Mouse (Mus musculus) heart, embryonic 10.5 days (tissue): Measurements from ENCODE around the gene Gm11146. TPM values are rescaled to one million over a fixed set of nuclear protein-coding genes. Genes with fewer than 3 reads are reported as not detected.
A peak's percentile ranks its signal among the peaks of the same experiment; 100 is the strongest.

Experiments
- microRNA counts: library from miRNA; unstranded; fragments of <30 nt; microRNA quantifications from one replicate; lab custom pipeline; 2017
- microRNA-seq: library from miRNA; unstranded; fragments of <30 nt; microRNA quantifications from one replicate; pipeline ENCODE4, GENCODE M21; 2017
- polyA plus RNA-seq: library from polyadenylated mRNA; unstranded; fragments of >200 nt; fragmentation: Nextera tagmentation; extraction: Ambion mirVana; gene quantifications from 2 replicates; pipeline ENCODE4 v1.2.1, GENCODE M21; 2016

The Gm11146 gene
- polyA plus RNA-seq, 1 experiment from 2014 or later: not detected

MicroRNA genes within 50 kb of the gene (microRNA counts, 519-probe panel; counts per million panel counts)
- 9,478 counts per million, percentile 95 among the panel's probes with 10 or more counts for microRNA mmu-miR-125b-5p (lab: Ali Mortazavi, UCI)
- 7,850 counts per million, percentile 87 among the panel's probes with 10 or more counts for microRNA mmu-miR-99a (lab: Ali Mortazavi, UCI)

Small RNAs within 50 kb of the gene (microRNA-seq; reads per million reads assigned to microRNA genes)
- gene Mir125b-2 (475 reads per million, percentile 71 among the genes with 10 or more reads in this experiment), gene Mir99a (44,093 reads per million, percentile 99 among the genes with 10 or more reads in this experiment), gene Mirlet7c-1 (41.7 reads per million, percentile 41 among the genes with 10 or more reads in this experiment)
